11 mouse cellular contexts compared by ENCODE assay signal in the genomic region with DNA sequence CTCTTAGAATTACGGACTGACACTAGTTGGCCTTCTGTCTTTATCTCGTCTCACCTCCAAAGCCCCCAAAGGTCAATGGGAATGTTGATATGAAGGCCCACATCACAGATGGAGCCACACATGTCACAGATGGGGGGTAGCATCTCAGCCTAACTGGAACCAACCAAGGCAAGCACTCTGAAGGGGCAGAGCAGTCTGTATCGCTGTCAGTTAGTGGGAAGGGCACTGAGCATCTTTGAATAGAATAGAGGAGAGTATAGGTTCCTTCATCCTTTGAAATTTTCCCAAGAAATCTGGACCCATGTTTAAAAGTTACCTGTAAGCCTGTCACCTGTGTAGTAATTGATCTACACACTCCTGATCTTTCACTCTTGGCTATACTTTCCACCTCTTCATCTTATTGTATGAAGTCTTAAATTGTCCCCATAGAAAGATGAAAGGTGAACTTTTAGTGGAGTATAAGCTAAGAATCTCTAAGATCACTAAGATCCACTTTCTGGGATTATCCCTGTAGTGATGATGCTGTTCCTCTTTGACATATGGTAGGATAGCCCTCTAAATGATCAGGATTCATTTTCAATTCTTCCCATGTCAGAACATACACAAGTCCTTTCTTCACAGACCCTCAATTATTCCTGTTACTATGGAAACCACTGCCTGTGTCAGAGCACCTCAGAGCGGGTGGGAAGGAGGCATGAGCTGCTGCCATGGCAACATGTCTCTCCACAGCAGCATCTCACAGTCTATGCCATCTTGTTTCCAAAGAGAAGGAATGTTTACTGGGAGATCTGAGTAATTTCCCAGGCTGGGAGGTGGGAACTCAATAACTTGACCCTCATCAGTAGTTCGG.
DNase-seq lines count a peak whose midpoint lies in the region; ATAC-seq lines count a peak whose summit lies in the region.
"Had no signal": no experiment of that assay in that cellular context is flagged by ENCODE, and none has a peak within 500 bp of the region (broad histone marks: within the 10 kb centered on the region; RNA-seq: fewer than 3 reads in every experiment).

No protein-coding gene starts in this region.

- no peaks in the 10 kb centered on the region for H3K36me3 ChIP-seq in forebrain, embryonic 11.5 days (ENCODE audit: control insufficient read depth, insufficient read depth, low read length)
- no peaks in the 10 kb centered on the region for H3K36me3 ChIP-seq in hindbrain, embryonic 13.5 days
- H3K36me3 ChIP-seq: embryonic facial prominence, embryonic 12.5 days had no signal

- H3K27me3 ChIP-seq in forebrain, embryonic 11.5 days (ENCODE audit: control insufficient read depth, insufficient read depth, low read length) = no peaks in the 10 kb centered on the region
- no peaks in the 10 kb centered on the region for H3K27me3 ChIP-seq in hindbrain, embryonic 13.5 days
- H3K27me3 ChIP-seq: embryonic facial prominence, embryonic 12.5 days; Patski had no signal

- peak; percentile 76 for DNase-seq in forebrain, embryonic 11.5 days (ENCODE audit: low spot score)
- DNase-seq in left cerebral cortex, postnatal 4 days = peak; percentile 56
- DNase-seq in right cerebral cortex, adult 2 months (ENCODE audit: low spot score in 2 of 2) = peak; percentile 55 to 66
- DNase-seq in B cell, adult 2 months = no peak
- DNase-seq in lung, postnatal 25 days (ENCODE audit: low spot score) = no peak
- DNase-seq in gastrocnemius, postnatal 10 days = no peak
- DNase-seq in yolk sac, embryonic 10.5 days (ENCODE audit: low spot score) = no peak
- DNase-seq: heart, postnatal 4 days had no signal

- peaks cover 15% of the 10 kb centered on the region for H3K4me1 ChIP-seq in forebrain, embryonic 11.5 days (replicated peaks; ENCODE audit: control insufficient read depth, insufficient read depth, low read length)
- peaks cover 34% of the 10 kb centered on the region for H3K4me1 ChIP-seq in hindbrain, embryonic 13.5 days (replicated peaks)
- H3K4me1 ChIP-seq: embryonic facial prominence, embryonic 12.5 days had no signal

- H3K9ac ChIP-seq in forebrain, embryonic 11.5 days (ENCODE audit: low read length) = no peak overlapping the region
- H3K9ac ChIP-seq in hindbrain, embryonic 13.5 days = no peak overlapping the region
- H3K9ac ChIP-seq: embryonic facial prominence, embryonic 12.5 days had no signal

- no peak overlapping the region for H3K4me3 ChIP-seq in forebrain, embryonic 11.5 days (ENCODE audit: low read depth, low read length)
- H3K4me3 ChIP-seq in hindbrain, embryonic 13.5 days = no peak overlapping the region
- H3K4me3 ChIP-seq: embryonic facial prominence, embryonic 12.5 days had no signal

- 50% methylated on average over 5 of the region's 5 CpGs for WGBS in forebrain, embryonic 11.5 days
- 36% methylated on average over 5 of the region's 5 CpGs for WGBS in hindbrain, embryonic 13.5 days

- intact Hi-C loops in left cerebral cortex, postnatal 4 days (cut with DNase I) = no loop called here

- H3K9me3 ChIP-seq in forebrain, embryonic 11.5 days (ENCODE audit: control insufficient read depth, low read length) = no peaks in the 10 kb centered on the region
- H3K9me3 ChIP-seq in hindbrain, embryonic 13.5 days = no peaks in the 10 kb centered on the region
- H3K9me3 ChIP-seq: embryonic facial prominence, embryonic 12.5 days had no signal

- H3K27ac ChIP-seq in forebrain, embryonic 11.5 days (ENCODE audit: low read depth, low read length) = peak overlapping the region; percentile 66
- H3K27ac ChIP-seq in hindbrain, embryonic 13.5 days = peak overlapping the region; percentile 94
- H3K27ac ChIP-seq: embryonic facial prominence, embryonic 12.5 days had no signal

- peak; percentile 98 for ATAC-seq in forebrain, embryonic 11.5 days (replicated peaks; ENCODE audit: low FRiP score)
- peak; percentile 99 for ATAC-seq in hindbrain, embryonic 13.5 days (ENCODE audit: low FRiP score)

- no peak overlapping the region for H3K4me2 ChIP-seq in forebrain, embryonic 11.5 days (ENCODE audit: low read depth, low read length, severe bottlenecking)
- H3K4me2 ChIP-seq in hindbrain, embryonic 13.5 days = peak overlapping the region; percentile 24; the same call in 1 of the 2 replicates
- H3K4me2 ChIP-seq: embryonic facial prominence, embryonic 12.5 days had no signal

Comparison
In these comparisons a context has a peak if more than half of its experiments do, and no peak if none do; other contexts are left out.
1. DNase-seq: peak in forebrain, embryonic 11.5 days (single experiment), left cerebral cortex, postnatal 4 days (single experiment) and right cerebral cortex, adult 2 months (2 of 2); none in B cell, adult 2 months (0 of 2), lung, postnatal 25 days (single experiment), gastrocnemius, postnatal 10 days (single experiment) and yolk sac, embryonic 10.5 days (single experiment).